Mouse (Mus musculus) cerebral cortex, adult 2 months (tissue): ENCODE measurements around the gene Klhl12.

Experiments used
- WGBS: fragments of 180-500 bp; shearing (Covaris S2); methylation state at CpG from one replicate; pipeline ENCODE4 v1.1.7; 2018; 5-methylcytosine and 5-hydroxymethylcytosine counted together

The Klhl12 gene

GRCm38 (mm10) chr1:134454904-134455824 is at the start of gene Klhl12:
Klhl12 (plus strand) TSS chr1:134455531.
- under 1% methylated on average over 59 of the region's 61 CpGs for WGBS

GRCm38 (mm10) chr1:134406414-134406771 is 48.9 kb upstream of the Klhl12 start:
- 33% methylated on average over 8 of the region's 8 CpGs for WGBS

- WGBS, result 92% methylated on average over 8 of the region's 8 CpGs
Measured at GRCm38 (mm10) chr1:134408080-134408479, 47.3 kb upstream of the Klhl12 start.

GRCm38 (mm10) chr1:134411706-134412629 is 43.4 kb upstream of the Klhl12 start:
- WGBS, result 91% methylated on average over 9 of the region's 9 CpGs

GRCm38 (mm10) chr1:134414038-134414437 is 41.3 kb upstream of the Klhl12 start:
- WGBS, result 54% methylated on average over 2 of the region's 2 CpGs

- WGBS, result 7% methylated on average over 11 of the region's 11 CpGs
Measured at GRCm38 (mm10) chr1:134414501-134415167, 40.7 kb upstream of the Klhl12 start.

- WGBS, result 1% methylated on average over 71 of the region's 77 CpGs
Measured at GRCm38 (mm10) chr1:134415168-134415831, 40.0 kb upstream of the Klhl12 start, which contains the start of gene Adipor1. Adipor1 (plus strand) TSS chr1:134415378.

GRCm38 (mm10) chr1:134418414-134418975 is 36.8 kb upstream of the Klhl12 start:
- WGBS, result 50% methylated on average over 2 of the region's 2 CpGs

- WGBS, result 44% methylated on average over 1 of the region's 1 CpGs
Measured at GRCm38 (mm10) chr1:134419176-134419575, 36.2 kb upstream of the Klhl12 start.

GRCm38 (mm10) chr1:134419751-134420458 is 35.4 kb upstream of the Klhl12 start:
- 38% methylated on average over 5 of the region's 5 CpGs for WGBS

GRCm38 (mm10) chr1:134423911-134424310 is 31.4 kb upstream of the Klhl12 start:
- WGBS, result 71% methylated on average over 10 of the region's 10 CpGs

- whole genome bisulfite sequencing, result 79% methylated on average over 5 of the region's 5 CpGs
Measured at GRCm38 (mm10) chr1:134426289-134426688, 29.0 kb upstream of the Klhl12 start.

- WGBS, result 92% methylated on average over 10 of the region's 10 CpGs
Measured at GRCm38 (mm10) chr1:134433002-134433401, 22.3 kb upstream of the Klhl12 start.

- 85% methylated on average over 4 of the region's 4 CpGs for WGBS
Measured at GRCm38 (mm10) chr1:134433473-134433872, 21.9 kb upstream of the Klhl12 start.

GRCm38 (mm10) chr1:134435414-134435813 is 19.9 kb upstream of the Klhl12 start:
- 36% methylated on average over 4 of the region's 4 CpGs for WGBS

- 94% methylated on average over 6 of the region's 6 CpGs for WGBS
Measured at GRCm38 (mm10) chr1:134440437-134440836, 14.9 kb upstream of the Klhl12 start.

GRCm38 (mm10) chr1:134441737-134442136 is 13.6 kb upstream of the Klhl12 start:
- WGBS, result 90% methylated on average over 8 of the region's 10 CpGs

GRCm38 (mm10) chr1:134442394-134442793 is 12.9 kb upstream of the Klhl12 start:
- WGBS, result 95% methylated on average over 3 of the region's 3 CpGs

- WGBS, result 90% methylated on average over 1 of the region's 1 CpGs
Measured at GRCm38 (mm10) chr1:134443288-134443687, 12.0 kb upstream of the Klhl12 start.

GRCm38 (mm10) chr1:134445418-134445817 is 9.9 kb upstream of the Klhl12 start:
- WGBS, result 90% methylated on average over 2 of the region's 2 CpGs
